Mouse (Mus musculus) thymus, postnatal 4 days (tissue): Measurements from ENCODE around the gene Dnajc6.
A peak's percentile ranks its signal among the peaks of the same experiment; 100 is the strongest.

Experiments
- DNase-seq: peaks from one replicate; pipeline ENCODE4 v3.0.0; 2021

Gene Dnajc6

DNA sequence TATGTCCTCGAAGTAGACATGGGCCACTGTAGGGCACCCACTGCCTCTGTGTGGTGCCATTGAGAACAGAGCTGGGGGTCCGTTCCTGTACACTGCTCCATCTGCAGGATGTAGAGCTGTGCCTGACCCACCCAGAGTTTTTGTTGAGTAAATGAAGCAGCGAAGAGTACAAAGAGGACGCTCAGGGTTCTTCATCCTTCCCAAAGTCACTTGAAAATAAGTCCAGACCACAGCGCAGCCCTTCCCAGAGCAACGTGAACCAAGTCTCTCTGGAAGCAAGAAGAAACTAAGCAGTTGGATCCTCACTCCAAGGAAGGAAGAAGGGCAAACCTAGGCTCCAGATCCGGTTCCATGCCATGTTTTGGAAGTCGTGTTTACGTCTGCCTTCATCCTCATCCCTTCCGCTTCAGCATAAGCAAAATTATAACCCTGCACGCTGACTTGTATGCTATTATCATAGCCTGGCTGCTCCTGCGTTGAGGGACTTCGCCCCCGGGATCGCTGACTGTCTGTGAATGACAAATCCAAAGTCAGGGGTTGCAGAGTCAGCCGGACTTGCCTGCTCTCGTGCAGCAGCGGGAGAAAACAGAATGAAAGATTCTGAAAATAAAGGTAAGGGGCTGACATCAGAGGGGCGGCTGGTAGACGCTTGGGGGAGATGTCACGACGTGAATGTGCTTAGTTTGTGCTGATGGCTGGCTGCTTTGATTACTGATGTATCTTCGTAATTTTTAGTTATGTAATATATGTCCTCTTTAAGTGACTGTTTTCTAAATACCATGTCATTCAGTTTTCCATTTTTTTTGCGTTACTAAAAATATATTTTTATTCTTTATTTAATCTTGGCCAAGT is 11.3 kb downstream of the Dnajc6 start:
- DNase-seq: peak; percentile 84

DNA sequence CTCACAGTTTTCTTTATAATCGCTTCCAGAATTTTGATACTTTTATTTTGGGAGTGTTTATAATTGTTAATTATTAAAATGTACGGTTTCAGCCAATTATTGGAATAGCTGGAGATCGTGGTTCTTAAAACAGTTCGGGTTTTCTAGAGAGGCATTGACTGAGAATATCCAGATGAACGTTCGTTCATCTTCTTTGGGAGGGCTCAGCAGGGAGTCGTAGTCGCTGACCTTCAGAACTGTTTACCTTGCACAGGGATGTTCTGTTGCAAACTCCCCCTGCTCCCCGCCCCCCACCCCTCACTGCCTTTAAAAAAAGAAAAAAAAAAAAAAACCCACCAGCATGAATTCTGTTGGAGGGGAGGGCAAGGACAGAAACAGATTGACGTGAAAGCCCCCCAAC is 12.0 kb downstream of the Dnajc6 start:
- no peak for DNase-seq

DNA sequence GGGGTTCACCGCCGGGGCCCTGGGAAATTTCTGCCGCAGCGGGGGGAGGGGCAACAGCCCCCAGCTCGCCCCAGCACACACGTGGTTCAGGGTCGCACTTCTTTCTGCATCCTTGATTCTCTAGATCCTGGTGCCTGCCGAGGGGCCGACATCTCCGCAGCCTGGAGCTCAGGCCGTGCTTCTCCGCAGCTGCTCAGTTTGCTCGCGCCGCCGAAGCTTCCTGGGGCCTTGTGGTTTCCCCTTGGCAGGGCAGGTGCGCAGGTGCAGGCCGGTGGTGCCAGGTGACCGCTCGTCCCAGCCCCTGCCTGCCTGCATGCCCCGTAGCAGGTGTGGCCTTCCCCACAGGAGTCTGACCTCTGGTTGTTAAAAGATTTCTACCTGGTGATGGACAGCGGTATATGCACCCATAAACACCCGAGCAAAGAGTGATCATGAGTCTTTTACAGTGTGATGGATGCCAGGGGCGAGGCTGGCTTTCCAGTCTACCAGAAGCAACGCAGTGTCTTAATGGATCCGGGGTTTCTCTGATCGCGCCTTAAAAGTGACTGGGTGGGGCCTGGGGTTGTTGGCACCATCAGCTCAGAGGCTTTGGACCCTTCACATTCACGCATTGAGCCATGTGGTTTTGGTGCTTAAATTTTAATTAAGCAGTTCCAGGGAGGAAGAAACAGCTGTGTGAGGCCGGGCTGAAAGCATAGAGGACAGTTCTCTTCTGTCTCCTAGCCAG is 12.6 kb downstream of the Dnajc6 start:
- DNase-seq: peak; percentile 81

DNA sequence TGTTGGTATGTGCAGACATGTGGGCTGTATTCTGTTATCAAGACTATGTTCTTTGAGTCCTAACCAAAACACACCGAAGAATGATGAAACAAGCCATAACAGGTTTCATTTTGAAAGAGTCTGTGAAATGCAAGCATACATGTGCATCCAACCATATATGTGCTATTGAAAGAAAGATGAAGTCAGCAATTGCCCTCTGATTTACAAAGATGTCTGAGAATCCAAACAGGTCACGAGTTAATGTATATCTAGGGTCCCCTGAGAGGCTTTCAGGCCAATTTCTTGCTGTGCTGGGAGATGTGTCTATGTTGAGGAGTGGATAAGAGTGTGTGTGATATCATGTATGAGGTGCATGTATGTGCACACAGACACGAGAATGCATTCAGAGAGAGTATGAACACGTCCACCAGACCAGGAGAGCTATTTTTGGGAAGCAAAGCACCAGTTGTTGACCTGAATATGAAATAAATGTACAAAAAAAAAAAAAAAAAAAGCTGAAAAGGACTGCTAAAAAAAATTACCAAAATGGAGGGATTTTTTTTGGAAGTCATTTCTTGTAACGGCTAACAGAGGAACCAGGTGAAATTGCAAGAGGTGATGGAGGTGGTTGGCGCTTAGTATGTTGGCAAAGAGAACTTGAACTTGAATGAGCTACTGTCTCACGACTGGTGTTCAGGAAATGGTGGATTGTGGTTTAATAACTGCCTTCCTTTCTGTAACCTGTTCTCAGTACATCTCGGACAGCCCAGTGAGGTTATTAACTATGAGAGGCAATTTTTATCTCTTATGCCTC is 13.9 kb downstream of the Dnajc6 start:
- no peak for DNase-seq

DNA sequence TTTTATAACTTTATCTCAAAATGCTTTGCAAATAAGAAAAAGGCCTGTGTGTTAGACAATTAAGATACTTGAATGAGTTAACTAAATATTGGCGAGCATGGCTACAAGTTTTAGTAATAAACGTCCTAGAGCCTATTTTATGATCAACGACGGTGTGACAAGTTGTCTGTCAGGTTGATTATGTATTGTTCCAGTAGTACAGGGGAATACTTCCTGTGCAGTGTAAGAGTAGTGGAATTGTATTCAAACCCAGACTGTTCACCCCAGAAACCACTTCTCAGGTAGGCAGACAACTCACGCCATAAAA is 14.4 kb downstream of the Dnajc6 start:
- no peak for DNase-seq

DNA sequence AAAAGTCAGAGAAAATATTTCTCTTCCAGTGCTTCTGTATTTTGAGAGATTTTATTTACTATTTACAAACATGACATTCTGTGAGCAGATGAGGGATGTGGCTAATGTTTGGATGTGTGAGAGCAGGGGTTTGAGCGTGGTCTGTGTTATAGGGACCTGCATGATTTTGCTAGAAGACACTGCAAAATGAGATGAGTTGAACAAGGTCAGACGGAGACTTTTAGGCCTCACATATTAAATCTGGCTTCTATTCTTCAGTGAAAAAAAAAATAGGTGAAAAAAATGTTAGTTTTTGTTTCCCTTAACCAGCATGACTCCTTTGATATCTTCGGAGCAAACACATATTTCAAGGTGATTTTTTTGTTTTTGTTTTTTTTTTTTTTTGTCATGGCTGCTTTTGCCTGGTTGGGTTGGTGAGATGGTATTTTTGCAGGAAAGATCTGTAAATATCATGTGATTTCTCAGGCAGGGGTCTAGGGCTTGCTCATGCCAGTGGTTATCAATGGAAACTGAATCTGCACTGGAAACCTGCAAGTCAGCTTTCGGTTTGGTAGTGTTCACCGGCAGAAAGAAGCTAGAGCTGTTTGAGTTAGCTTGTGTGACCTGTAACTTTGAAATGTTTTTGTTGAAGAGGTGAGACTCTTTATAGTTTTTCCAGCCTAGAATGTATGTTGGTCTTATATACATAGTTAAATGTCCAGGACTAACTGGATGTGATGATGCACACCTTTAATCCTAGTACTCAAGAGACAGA is 15.5 kb downstream of the Dnajc6 start:
- no peak for DNase-seq

DNA sequence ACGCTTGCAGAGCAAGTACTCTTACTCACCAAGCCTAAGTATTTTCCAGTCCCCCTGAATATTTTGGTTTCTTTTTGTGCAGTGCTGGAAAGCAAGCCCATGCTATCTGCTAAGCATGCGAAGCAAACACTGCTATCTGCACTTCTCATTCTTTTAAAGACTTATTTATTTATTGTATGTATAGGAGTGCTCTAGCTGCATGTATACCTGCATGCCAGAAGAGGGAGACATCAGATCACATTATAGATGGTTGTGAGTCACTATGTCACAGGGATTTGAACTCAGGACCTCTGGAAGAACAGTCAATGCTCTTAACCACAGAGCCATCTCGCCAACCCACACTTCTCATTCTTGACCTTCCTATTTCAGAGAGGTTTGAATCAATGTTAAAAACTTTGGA is 16.8 kb downstream of the Dnajc6 start:
- DNase-seq: no peak

DNA sequence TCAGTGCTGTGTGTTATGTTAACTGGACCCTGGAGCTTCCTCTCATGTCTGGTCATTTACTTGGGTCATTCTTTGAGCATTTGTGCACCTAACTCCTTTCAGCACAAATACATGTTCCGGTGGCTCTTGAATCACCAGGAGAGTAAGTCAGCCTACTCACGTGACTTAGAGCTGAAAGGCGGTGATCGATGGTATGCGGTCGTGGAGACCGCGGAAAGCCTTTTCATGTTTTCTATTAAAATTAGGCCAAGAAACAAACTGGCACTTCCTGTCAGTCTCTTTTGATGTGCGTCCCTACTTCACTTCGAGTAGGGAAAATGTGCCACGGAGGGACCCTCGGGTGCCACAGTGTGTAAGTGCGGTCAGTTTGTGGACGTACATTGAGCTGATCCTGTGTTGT is 19.4 kb downstream of the Dnajc6 start:
- no peak for DNase-seq

DNA sequence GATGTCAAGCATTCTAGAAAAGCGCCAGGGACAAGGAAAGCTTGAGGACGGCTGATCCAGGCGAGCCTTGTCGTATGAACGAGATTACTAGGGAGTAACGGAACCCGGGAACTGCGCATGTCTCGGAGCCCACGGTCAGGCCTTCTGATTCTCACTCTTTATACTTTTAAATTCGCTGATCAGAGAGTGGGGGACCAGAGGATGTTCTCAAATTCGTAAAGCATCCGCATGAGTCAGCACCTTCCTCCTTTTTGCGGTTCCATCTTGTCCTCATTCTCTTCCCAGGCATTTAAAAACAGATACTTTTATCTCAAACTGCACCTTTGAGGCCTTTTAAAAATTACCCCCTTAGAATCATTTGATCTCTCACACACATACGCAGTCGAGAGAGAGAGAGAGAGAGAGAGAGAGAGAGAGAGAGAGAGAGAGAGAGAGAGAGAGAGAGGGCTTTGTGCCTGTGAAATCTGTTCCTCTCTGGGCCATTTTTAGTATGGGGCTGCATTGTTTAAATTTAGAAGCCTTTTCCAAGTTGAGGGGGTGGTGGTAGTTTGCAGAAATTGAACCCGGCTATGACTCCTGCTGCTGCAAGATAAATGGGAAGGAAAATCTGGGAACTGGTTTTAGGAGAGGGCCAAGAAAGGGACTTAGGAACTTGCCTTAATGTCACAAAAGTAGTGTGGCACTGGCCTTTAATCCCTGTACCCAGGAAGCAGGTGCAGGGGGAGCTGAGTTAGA is 20.2 kb downstream of the Dnajc6 start:
- DNase-seq: no peak

DNA sequence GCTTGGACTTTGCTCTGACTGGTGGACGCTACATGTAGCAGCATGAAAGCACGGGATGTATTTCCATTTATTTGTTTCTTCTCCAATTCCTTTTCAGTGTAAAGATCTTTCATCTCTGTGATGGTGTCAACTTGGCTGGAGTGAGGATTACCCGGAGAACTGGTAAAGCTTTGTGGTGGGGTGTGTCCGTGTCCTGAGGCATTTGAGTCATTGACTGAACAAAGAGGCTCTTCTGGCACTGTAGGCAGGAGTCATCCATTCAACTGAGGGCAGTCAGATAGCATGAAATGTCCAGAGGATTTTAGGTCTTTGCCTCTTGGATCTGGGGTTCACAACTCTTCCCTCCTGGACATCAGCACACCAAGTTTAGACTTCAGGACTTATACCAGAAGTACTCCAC is 35.5 kb downstream of the Dnajc6 start:
- DNase-seq: no peak

DNA sequence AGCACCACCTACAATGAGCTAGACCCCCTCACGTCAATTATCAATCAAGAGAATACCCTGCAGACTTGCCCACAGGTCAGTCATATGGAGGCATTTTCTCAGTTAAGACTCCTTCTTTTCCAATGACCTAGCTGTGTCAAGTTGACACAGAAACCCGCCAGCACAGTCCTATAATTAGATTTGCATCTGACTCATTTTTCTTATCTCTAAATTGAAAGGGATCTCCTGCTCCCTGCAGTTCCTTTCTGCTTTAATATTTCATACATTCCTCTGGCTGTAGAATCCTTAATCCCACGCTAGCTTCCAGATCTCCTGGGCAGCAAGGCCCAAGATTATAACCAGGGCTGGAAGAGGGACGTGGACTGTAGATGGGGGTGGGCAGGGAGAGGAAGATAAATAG is 44.1 kb downstream of the Dnajc6 start:
- DNase-seq: no peak

DNA sequence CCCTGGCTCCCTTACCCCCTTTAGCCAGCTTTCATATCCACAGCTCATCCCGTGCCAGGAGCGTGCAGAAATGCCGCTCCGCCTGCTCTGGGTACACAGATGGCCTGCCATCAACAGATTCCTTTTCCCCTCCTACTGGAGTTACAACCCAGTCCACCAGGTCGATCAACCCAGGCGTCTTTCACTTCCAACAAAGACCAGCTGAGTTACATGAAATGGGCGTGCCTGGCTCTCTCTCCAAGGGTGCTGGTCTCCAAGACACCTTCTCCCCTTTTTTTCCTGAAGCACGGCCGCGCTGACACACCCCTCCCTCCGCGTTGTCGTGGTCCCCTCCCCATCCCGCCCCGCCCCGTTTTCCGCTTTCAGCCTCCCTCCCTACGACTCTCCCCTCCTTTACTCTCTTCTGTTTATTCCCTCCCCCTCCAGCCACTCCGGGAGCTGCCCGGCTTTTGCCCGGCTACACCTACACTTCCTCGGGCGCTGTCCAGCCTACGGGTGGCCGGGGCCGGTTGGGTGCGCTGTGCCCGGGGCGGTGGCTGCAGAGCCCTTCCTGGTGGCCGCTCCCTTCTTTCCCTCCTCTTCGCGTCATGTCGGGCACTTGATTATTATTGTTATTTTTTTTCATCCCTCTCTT is 53.6 kb downstream of the Dnajc6 start:
- DNase-seq: peak; percentile 17

DNA sequence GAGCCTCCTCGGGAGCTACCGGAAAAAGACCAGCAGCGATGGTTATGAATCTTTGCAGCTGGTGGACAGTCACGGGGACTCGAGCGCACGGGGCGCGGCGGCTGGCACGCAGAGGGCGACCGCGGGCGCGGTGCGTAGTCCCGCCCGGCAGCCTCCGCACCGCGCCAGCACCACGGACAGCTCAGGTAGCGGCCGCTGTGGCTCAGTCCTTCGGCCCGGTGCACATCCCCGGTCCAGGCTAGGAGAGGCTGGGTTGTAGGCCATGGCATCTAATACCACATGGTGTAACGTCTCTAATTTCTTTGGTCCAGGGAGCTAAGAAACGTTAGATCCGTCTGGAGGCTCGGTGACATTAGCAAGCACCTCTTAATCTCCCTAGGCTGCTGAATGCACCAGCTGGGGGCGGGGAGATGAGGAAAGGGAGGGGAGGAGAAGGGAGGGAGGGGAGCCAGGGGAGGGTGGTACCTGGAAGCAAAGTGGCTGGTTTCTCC is 54.3 kb downstream of the Dnajc6 start:
- DNase-seq: peak; percentile 60

DNA sequence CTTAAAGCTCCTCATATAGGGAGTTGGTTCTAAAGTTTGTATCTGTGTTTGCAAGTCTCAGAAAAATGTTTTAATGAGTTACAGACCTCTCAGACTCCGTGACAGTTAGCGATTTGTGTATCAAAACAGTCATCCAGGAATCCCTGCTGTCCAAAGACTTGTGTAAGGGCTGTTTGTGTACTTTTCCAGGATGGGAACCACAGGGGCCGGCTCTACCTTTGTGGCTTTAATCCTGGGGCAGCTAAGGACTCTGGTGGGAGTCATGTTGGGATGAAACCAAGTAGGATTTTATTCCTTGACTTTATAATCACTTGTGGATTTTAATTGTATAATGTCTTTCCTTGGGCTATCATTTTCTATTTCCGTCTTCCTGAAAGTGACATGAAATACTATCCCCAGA is 55.0 kb downstream of the Dnajc6 start:
- DNase-seq: no peak

DNA sequence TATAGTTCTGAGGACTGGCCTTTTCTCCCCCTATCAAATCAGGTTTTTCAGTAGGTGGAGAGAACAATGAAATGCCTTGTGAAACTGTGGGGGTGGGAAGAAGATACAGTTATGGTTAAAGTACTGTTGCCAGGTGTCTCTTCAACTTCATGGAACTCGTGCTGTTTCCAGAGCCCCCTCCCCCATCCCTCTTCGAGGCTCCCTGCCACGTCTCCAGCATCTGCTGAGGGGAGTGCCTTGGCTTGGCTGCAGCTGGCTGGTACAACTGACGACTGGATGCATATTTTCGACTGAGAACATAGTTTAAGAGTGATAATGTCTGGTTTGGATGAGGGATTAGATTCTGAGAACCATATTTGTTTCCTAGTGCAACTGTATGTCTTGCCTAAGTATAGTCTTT is 55.9 kb downstream of the Dnajc6 start:
- no peak for DNase-seq

DNA sequence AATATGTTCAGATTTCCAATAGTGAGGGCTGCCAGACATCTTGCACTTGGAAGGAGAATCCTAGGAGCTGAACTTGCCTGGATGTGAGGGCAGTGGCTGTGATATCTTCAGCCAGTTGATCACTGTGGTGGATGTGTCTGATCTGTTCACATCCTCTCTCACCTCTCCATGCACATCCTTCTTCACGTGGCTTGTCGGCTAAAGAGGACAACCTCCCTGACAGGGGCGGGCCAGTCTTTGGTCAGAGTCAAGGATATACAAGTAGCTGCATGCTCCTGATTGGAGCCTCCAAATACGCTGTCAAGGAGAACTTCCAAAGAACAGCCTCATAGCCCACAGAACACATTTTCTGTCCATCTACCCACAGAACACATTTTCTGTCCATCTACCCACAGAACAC is 58.6 kb downstream of the Dnajc6 start:
- DNase-seq: no peak

DNA sequence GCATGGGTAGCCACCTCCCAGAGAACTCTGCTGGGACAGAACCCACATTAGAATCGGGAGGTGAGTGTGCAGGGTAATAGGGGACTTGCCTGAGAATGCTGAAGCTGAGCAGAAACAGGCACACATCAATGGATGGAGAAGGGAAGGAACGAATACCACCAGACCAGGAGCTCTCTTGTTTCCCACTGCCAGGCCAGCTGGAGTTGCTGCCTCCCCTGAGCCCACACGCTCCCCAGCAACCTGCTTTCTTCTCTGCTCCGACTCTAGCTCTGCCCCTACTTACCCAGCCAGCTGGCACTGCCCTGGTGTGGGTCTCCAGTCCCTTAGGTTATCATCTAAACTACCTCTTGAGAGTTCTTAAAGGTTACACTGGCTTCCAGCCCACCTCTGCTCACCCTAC is 63.7 kb downstream of the Dnajc6 start:
- DNase-seq: no peak

DNA sequence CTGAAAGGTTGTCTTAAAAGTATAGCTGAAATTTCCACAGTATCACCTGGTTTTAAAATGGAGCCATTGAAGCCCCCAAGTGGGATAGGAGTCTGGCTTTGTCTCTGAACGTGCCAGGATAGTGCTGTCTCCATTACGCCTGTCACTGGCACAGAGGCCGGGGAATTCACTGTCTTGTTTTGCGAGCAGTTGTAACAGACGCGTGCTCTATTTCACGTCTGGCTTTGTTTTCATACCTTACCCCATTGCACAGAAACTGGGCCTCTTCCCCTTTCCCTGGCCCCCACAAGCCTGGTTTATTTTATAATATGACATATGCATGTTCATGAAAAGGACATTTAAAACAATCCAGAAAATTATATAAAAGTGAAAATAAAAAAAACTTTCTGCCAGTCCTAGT is 66.4 kb downstream of the Dnajc6 start:
- DNase-seq: no peak

DNA sequence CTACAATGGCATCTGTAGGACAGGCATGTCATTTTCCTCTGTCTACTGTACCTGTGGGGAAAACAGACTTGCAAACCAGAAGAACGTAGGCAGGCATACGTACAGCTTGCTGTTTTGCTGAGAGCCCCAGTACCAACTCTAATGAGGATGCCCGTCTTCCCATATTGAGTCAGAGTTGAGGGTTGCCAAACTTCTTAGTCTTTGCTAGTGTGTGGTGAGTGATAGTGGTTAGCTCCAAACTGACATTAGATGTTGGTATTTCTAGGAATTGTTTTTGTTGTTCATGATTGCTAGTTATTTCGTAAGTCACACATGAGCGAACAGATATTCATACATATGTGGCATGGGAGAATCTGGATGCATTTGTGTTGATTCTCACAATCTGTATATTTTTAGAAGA is 67.2 kb downstream of the Dnajc6 start:
- DNase-seq: no peak

DNA sequence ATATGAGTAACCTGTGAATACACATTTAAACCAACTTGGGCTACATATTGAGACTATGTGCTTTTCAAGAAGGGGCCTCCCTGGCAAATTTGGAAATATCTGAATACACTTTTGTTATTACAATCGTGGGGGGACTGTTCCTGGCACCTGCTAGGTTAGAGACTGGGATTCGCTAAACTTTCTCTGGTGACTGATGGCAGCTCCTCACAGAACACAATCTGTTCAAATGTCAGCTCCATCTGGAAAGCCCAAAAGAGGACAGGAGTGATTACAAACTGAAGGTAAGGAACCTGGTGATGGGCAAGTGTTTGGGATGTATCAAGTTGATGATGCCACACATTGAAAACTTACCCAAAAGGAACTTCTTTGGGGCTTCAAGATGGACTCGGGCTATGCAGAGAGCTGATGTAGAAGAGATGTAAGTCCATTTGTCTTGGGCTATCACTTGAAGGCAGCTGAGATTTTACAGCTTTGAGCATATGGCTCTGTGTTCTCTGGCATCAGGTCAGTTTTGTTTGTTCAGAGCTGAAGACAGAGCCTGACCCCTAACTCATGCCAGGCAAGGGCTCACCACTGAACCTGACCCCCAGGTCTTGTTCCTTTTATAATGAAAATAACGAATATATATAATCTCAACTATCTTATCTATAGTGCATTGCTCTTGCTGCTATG is 68.4 kb downstream of the Dnajc6 start:
- DNase-seq: no peak

DNA sequence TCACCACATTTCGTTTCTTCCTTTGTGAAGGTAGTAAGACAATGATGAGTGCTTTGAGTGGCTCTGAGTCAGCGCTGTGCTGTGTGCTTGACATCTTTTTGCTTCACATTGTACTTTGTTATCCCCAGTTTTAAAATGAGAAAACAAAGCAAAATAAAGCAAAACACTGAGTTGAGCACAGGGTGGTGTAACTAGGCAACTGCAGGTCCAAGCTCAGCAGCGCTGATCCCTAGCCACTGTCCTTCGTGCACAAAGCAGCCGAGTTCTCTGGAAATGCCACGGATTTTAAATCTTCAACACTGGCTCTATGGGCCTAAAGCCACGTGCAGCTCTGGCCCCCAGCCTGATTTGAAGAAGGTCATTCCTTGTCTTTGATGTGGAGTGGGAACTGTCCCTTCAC is 72.6 kb downstream of the Dnajc6 start:
- DNase-seq: no peak
